In the genomic region with DNA sequence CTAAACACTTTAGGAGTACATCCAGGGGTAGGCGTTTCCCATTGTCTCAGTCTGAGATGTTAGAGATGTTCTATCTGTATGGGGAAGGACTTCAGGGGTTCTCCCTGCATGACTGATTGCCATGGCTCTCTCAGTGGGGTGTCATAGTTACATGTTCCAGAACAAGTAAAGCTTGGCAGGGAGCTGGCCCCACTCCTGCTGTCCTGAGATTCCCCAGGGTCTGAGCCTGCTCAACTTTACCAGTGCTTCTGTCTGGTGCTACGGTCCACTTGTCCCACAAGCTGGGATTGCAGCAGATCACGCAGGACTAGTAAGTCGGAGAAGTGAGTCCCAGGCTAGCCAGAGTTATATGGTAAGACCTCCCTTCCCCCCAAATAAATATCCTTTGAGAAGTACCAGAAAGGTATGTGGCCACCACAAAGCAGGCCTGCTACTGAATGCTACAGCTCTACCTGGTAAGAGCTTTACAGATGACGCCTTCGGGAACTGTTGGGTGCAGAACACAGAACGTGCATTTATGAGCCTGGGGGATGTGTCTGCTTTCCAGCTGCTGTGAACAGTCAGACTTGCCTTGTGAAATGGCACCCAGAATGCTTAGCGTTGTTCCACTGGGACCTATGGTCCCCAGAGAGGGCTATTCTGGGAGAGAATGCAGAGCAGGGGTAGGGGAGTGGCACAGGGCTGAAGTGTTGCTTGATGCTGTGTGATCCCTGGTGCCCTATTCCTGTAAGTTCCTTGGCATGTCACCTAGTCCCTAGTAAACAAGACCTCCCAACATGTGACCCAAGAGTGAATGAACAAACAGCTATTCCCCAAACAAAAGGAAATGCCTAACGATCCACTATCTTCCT, we compare ENCODE assay signal across 12 mouse cellular contexts.
DNase-seq lines count a peak whose midpoint lies in the region; ATAC-seq and TF ChIP-seq lines count a peak whose summit lies in the region.
"Had no signal": no experiment of that assay in that cellular context is flagged by ENCODE, and none has a peak within 500 bp of the region (broad histone marks: within the 10 kb centered on the region; RNA-seq: fewer than 3 reads in every experiment).

No protein-coding gene starts in this region.

- H3K27ac ChIP-seq in heart, postnatal 0 days (ENCODE audit: low read depth) = peak overlapping the region; percentile 60; the same call in 1 of the 2 replicates
- H3K27ac ChIP-seq in small intestine, adult 2 months (ENCODE audit: insufficient read depth, low read depth, low read length) = peak overlapping the region; percentile 9; the same call in 1 of the 2 replicates
- H3K27ac ChIP-seq: embryonic facial prominence, embryonic 12.5 days; midbrain, embryonic 15.5 days; stomach, embryonic 15.5 days had no signal

- TF ChIP-seq POLR2A in small intestine, adult 2 months (IDR thresholded peaks at IDR 0.05; ENCODE audit: low read depth, low read length) = no peak

- WGBS in heart, postnatal 0 days = 64% methylated on average over 9 of the region's 9 CpGs
- WGBS in small intestine, adult 2 months = 88% methylated on average over 9 of the region's 9 CpGs

- H3K4me3 ChIP-seq in heart, postnatal 0 days (ENCODE audit: low read depth, low read length) = no peak overlapping the region
- H3K4me3 ChIP-seq in small intestine, adult 2 months (ENCODE audit: low read depth, low read length) = no peak overlapping the region
- H3K4me3 ChIP-seq: embryonic facial prominence, embryonic 12.5 days; midbrain, embryonic 15.5 days; stomach, embryonic 15.5 days had no signal

- no peaks in the 10 kb centered on the region for H3K27me3 ChIP-seq in heart, postnatal 0 days (ENCODE audit: control insufficient read depth, insufficient read depth, low read length)
- H3K27me3 ChIP-seq in small intestine, adult 2 months (ENCODE audit: control insufficient read depth, insufficient read depth, low read length) = no peaks in the 10 kb centered on the region
- H3K27me3 ChIP-seq: embryonic facial prominence, embryonic 12.5 days; midbrain, embryonic 15.5 days; stomach, embryonic 15.5 days had no signal

- H3K9me3 ChIP-seq in heart, postnatal 0 days (replicated peaks; ENCODE audit: control insufficient read depth, low read length) = no peaks in the 10 kb centered on the region
- H3K9me3 ChIP-seq: embryonic facial prominence, embryonic 12.5 days; midbrain, embryonic 15.5 days; stomach, embryonic 15.5 days had no signal

- DNase-seq in adrenal gland, postnatal 10 days = peak; percentile 77
- no peak for DNase-seq in adrenal gland, adult 18-20 months (ENCODE audit: low spot score in 2 of 2)
- peak; percentile 24 for DNase-seq in kidney, adult 9 months
- no peak for DNase-seq in kidney, adult 8-10 months
- peak; percentile 36 for DNase-seq in heart, postnatal 0 days (ENCODE audit: low spot score)
- DNase-seq in right cerebral cortex, postnatal 25 days = no peak
- DNase-seq in thymus, postnatal 10 days (ENCODE audit: low spot score in 2 of 2) = no peak
- DNase-seq: kidney, postnatal 14 days had no signal

- no peak for TF ChIP-seq CTCF in heart, postnatal 0 days (IDR thresholded peaks at IDR 0.05; ENCODE audit: low read depth)
- TF ChIP-seq CTCF in small intestine, adult 2 months (IDR thresholded peaks at IDR 0.05; ENCODE audit: extremely low read depth, insufficient read length, insufficient replicate concordance, low read depth, low read length) = no peak

- no peak overlapping the region for H3K4me2 ChIP-seq in heart, postnatal 0 days (ENCODE audit: low read depth, low read length)
- H3K4me2 ChIP-seq: embryonic facial prominence, embryonic 12.5 days; midbrain, embryonic 15.5 days; stomach, embryonic 15.5 days had no signal

- H3K9ac ChIP-seq in heart, postnatal 0 days (replicated peaks; ENCODE audit: low read depth, low read length) = no peak overlapping the region
- H3K9ac ChIP-seq: embryonic facial prominence, embryonic 12.5 days; midbrain, embryonic 15.5 days; stomach, embryonic 15.5 days had no signal

- peak; percentile 64 for ATAC-seq in heart, postnatal 0 days (ENCODE audit: insufficient read depth, low read depth)
- ATAC-seq: midbrain, embryonic 15.5 days had no signal

- no peak for TF ChIP-seq EP300 in heart, postnatal 0 days (IDR thresholded peaks at IDR 0.05; ENCODE audit: low read depth)

- peaks cover 31% of the 10 kb centered on the region for H3K4me1 ChIP-seq in heart, postnatal 0 days (ENCODE audit: control insufficient read depth, insufficient read depth)
- peaks cover 8% of the 10 kb centered on the region; the same call in 1 of the 2 replicates for H3K4me1 ChIP-seq in small intestine, adult 2 months (ENCODE audit: control insufficient read depth, insufficient read depth, insufficient read length, low read length)
- H3K4me1 ChIP-seq: embryonic facial prominence, embryonic 12.5 days; midbrain, embryonic 15.5 days; stomach, embryonic 15.5 days had no signal

- no peaks in the 10 kb centered on the region for H3K36me3 ChIP-seq in heart, postnatal 0 days (replicated peaks; ENCODE audit: control insufficient read depth, insufficient read depth, low read length)
- no peaks in the 10 kb centered on the region for H3K36me3 ChIP-seq in small intestine, adult 2 months (ENCODE audit: control insufficient read depth, insufficient read depth, low read length)
- H3K36me3 ChIP-seq: embryonic facial prominence, embryonic 12.5 days; midbrain, embryonic 15.5 days; stomach, embryonic 15.5 days had no signal

Comparison
In these comparisons a context has a peak if more than half of its experiments do, and no peak if none do; other contexts are left out.
1. DNase-seq: peak in adrenal gland, postnatal 10 days (single experiment), kidney, adult 9 months (single experiment) and heart, postnatal 0 days (single experiment); none in adrenal gland, adult 18-20 months (0 of 2), kidney, adult 8-10 months (0 of 2), right cerebral cortex, postnatal 25 days (single experiment) and thymus, postnatal 10 days (0 of 2).